Mouse (Mus musculus): ENCODE measurements at regions not wholly inside any gene's neighbourhood (a gene's known extent, or its start where the extent isn't known, plus 50 kb on each side); places are given as distances from the start of the nearest gene placed in this dataset.
A peak's percentile ranks its signal among the peaks of the same experiment; 100 is the strongest.
"Not testable (repeated sequence)": the region's sequence is repeated elsewhere in the genome, so short reads cannot be mapped to it uniquely, and the experiment has no call there.

DNA sequence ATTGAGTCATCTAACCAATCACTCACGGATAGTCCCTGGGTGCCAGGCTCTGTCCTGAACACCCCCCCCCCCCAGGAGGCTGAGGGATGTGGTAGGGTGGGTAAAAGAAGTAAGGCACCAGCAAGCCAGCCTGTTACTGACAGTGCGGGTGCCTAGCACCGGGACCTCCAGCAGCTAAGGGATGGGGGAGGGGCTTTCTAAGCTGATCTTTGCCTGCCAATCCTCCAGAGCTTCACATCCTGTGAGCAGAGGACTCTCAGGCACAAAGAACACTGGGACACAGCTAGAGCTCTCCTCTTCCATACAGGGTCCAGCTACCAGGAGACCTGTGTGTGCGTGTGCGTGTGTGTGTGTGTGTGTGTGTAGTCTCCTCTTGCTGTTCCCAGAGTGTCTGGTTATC lies 215.9 kb downstream of the Matn1 start:
- 51% methylated on average over 5 of the region's 5 CpGs for WGBS
- Histone ChIP-seq H3K4me2 (no peak overlapping the region), H3K36me3 (no peaks in the 10 kb centered on the region), H3K4me3 (replicated peaks) (no peak overlapping the region), H3K27me3 (0 out of 2 replicates have a peak, but pooled peaks cover 5% of the 10 kb centered on the region), H3K27ac (no peak overlapping the region), H3K9ac (replicated peaks) (no peak overlapping the region), H3K9me3 (no peaks in the 10 kb centered on the region), H3K4me1 (replicated peaks) (peaks cover 26% of the 10 kb centered on the region)
- 0 out of 2 replicates have a peak, but pooled peaks have one; percentile 49 for ATAC-seq (ENCODE audit: insufficient number of reproducible peaks, insufficient read depth, low FRiP score, low TSS enrichment, low read depth)

GRCm38 (mm10) chr4:131161501-131161900 lies 217.3 kb downstream of the Matn1 start:
- no peaks in the 10 kb centered on the region for H3K36me3 ChIP-seq
- H3K9me3 ChIP-seq, result no peaks in the 10 kb centered on the region
- no peak for ATAC-seq (ENCODE audit: insufficient number of reproducible peaks, insufficient read depth, low FRiP score, low TSS enrichment, low read depth)
- H3K4me2 ChIP-seq, result no peak overlapping the region
- H3K27ac ChIP-seq, result no peak overlapping the region
- WGBS, result 56% methylated on average over 9 of the region's 9 CpGs
- H3K4me1 ChIP-seq (replicated peaks), result peaks cover 26% of the 10 kb centered on the region
- H3K4me3 ChIP-seq (replicated peaks), result no peak overlapping the region
- H3K9ac ChIP-seq (replicated peaks), result no peak overlapping the region
- H3K27me3 ChIP-seq, result 0 out of 2 replicates have a peak, but pooled peaks cover 5% of the 10 kb centered on the region

DNA sequence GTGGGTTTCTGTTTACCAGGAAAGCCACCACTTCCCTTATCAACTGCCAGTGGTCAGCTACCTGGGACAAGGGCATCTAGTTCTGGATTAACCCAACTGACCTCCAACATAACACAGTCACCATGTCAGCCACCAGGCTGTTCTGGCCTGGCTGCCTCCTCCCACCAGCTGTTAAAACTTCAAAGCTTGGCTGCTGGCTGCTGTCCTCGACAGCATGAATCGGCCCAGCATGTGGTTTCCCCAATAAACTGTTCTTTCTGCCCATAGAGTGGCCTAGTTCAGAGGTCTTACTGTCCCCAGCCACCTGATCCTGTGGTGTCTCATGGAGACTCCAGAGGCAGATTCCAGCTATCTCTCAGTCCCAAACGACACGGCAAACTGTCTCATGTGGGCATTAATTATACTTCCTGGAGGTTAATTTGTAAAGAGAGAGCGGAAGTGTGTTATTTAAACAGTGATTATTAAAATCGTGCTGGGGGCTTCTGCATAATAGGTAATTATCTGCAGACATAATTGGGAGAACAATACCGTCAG lies 219.7 kb downstream of the Matn1 start:
- Histone ChIP-seq H3K4me3 (replicated peaks) (no peak overlapping the region), H3K4me2 (no peak overlapping the region), H3K36me3 (no peaks in the 10 kb centered on the region), H3K9me3 (no peaks in the 10 kb centered on the region), H3K27me3 (0 out of 2 replicates have a peak, but pooled peaks cover 5% of the 10 kb centered on the region), H3K9ac (replicated peaks) (no peak overlapping the region), H3K4me1 (replicated peaks) (peaks cover 22% of the 10 kb centered on the region), H3K27ac (no peak overlapping the region)
- WGBS, result 20% methylated on average over 7 of the region's 7 CpGs
- no peak for ATAC-seq (ENCODE audit: insufficient number of reproducible peaks, insufficient read depth, low FRiP score, low TSS enrichment, low read depth)

DNA sequence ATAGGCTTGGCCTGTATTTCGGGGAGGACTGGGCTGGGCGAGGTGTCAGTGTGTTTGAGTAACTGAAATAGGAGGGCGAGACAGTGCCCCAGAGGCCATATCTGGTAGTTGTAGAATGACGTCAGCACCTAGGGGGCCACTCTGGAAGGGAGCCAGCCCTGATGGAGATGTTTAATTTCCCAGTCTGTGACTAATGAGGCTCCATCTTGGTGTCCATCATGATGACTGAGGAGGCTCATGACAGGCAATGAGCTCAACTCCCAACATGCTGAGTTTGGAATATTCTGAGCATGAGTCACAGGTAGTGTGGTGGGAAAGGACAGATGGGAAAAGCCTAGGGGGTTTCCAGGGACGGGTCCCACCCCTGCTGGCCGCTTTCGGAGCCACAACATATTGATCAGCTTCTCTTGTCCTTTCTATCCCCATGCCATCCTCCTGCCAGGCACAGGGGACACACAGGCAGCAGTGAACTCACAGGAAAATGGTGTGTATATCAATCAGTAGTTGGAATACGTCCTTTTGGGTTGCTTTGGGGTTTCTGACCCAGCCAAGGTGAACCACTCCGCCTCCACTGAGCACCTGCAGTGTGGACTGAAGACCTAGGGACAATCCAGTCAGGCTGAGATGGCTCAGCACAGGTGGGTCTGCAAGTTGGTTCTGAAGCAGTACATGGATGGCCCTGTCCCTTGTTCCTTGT lies 222.5 kb downstream of the Matn1 start:
- no peak for ATAC-seq (ENCODE audit: insufficient number of reproducible peaks, insufficient read depth, low FRiP score, low TSS enrichment, low read depth)
- no peaks in the 10 kb centered on the region for H3K9me3 ChIP-seq
- 81% methylated on average over 9 of the region's 9 CpGs for WGBS
- no peaks in the 10 kb centered on the region for H3K36me3 ChIP-seq
- no peaks in the 10 kb centered on the region for H3K27me3 ChIP-seq
- no peak overlapping the region for H3K27ac ChIP-seq
- H3K4me3 ChIP-seq (replicated peaks), result no peak overlapping the region
- H3K9ac ChIP-seq (replicated peaks), result no peak overlapping the region
- H3K4me2 ChIP-seq, result no peak overlapping the region
- peaks cover 10% of the 10 kb centered on the region for H3K4me1 ChIP-seq (replicated peaks)

- Histone ChIP-seq H3K9ac (replicated peaks) (no peak overlapping the region), H3K4me1 (replicated peaks) (peaks cover 10% of the 10 kb centered on the region), H3K4me3 (replicated peaks) (no peak overlapping the region), H3K36me3 (no peaks in the 10 kb centered on the region), H3K27me3 (no peaks in the 10 kb centered on the region), H3K4me2 (no peak overlapping the region), H3K9me3 (no peaks in the 10 kb centered on the region), H3K27ac (no peak overlapping the region)
- WGBS, result 90% methylated on average over 2 of the region's 2 CpGs
- no peak for ATAC-seq (ENCODE audit: insufficient number of reproducible peaks, insufficient read depth, low FRiP score, low TSS enrichment, low read depth)
These were observed 223.7 kb downstream of the Matn1 start for GRCm38 (mm10) chr4:131167921-131168320.

GRCm38 (mm10) chr4:131173783-131174460 lies 229.7 kb downstream of the Matn1 start:
- 80% methylated on average over 28 of the region's 28 CpGs for WGBS
- Histone ChIP-seq H3K27ac (no peak overlapping the region), H3K4me1 (replicated peaks) (peaks cover 24% of the 10 kb centered on the region), H3K4me3 (replicated peaks) (no peak overlapping the region), H3K36me3 (no peaks in the 10 kb centered on the region), H3K9ac (replicated peaks) (no peak overlapping the region), H3K9me3 (no peaks in the 10 kb centered on the region), H3K27me3 (no peaks in the 10 kb centered on the region), H3K4me2 (no peak overlapping the region)
- no peak for ATAC-seq (ENCODE audit: insufficient number of reproducible peaks, insufficient read depth, low FRiP score, low TSS enrichment, low read depth)

GRCm38 (mm10) chr4:131176701-131177100 lies 232.5 kb downstream of the Matn1 start:
- H3K4me2 ChIP-seq, result no peak overlapping the region
- H3K27me3 ChIP-seq, result no peaks in the 10 kb centered on the region
- H3K27ac ChIP-seq, result peak overlapping the region; percentile 50
- H3K9ac ChIP-seq (replicated peaks), result no peak overlapping the region
- no peak for ATAC-seq (ENCODE audit: insufficient number of reproducible peaks, insufficient read depth, low FRiP score, low TSS enrichment, low read depth)
- WGBS, result 33% methylated on average over 3 of the region's 3 CpGs
- no peak overlapping the region for H3K4me3 ChIP-seq (replicated peaks)
- H3K4me1 ChIP-seq (replicated peaks), result peaks cover 45% of the 10 kb centered on the region
- no peaks in the 10 kb centered on the region for H3K36me3 ChIP-seq
- H3K9me3 ChIP-seq, result no peaks in the 10 kb centered on the region

GRCm38 (mm10) chr4:131177889-131178288 lies 233.7 kb downstream of the Matn1 start:
- Histone ChIP-seq H3K4me1 (replicated peaks) (peaks cover 48% of the 10 kb centered on the region), H3K36me3 (no peaks in the 10 kb centered on the region), H3K27me3 (no peaks in the 10 kb centered on the region), H3K9me3 (no peaks in the 10 kb centered on the region), H3K9ac (replicated peaks) (no peak overlapping the region), H3K4me2 (peak overlapping the region; percentile 18), H3K27ac (peak overlapping the region; percentile 73), H3K4me3 (replicated peaks) (no peak overlapping the region)
- 11% methylated on average over 6 of the region's 6 CpGs for WGBS
- 0 out of 2 replicates have a peak, but pooled peaks have one; percentile 36 for ATAC-seq (ENCODE audit: insufficient number of reproducible peaks, insufficient read depth, low FRiP score, low TSS enrichment, low read depth)

DNA sequence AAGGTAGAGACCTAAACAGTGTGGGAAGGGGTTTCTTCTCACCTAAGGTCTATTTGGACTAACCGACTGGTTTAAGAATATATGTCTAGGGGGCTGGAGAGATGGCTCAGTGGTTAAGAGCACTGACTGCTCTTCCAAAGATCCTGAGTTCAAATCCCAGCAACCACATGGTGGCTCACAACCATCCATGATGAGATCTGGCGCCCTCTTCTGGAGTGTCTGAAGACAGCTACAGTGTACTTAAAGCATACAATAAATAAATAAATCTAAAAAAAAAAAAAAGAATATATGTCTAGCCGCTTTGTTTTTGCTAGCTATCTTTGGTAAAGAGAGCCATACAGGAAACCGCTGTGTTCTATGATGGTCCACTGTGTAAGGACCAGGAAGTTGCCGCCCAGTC lies 234.5 kb downstream of the Matn1 start:
- H3K4me1 ChIP-seq (replicated peaks), result peaks cover 52% of the 10 kb centered on the region
- not testable (repeated sequence) for H3K4me3 ChIP-seq (replicated peaks); ATAC-seq (ENCODE audit: insufficient number of reproducible peaks, insufficient read depth, low FRiP score, low TSS enrichment, low read depth); H3K9ac ChIP-seq (replicated peaks); H3K27me3 ChIP-seq; H3K27ac ChIP-seq; H3K4me2 ChIP-seq; H3K36me3 ChIP-seq; H3K9me3 ChIP-seq
- 85% methylated on average over 5 of the region's 5 CpGs for WGBS

DNA sequence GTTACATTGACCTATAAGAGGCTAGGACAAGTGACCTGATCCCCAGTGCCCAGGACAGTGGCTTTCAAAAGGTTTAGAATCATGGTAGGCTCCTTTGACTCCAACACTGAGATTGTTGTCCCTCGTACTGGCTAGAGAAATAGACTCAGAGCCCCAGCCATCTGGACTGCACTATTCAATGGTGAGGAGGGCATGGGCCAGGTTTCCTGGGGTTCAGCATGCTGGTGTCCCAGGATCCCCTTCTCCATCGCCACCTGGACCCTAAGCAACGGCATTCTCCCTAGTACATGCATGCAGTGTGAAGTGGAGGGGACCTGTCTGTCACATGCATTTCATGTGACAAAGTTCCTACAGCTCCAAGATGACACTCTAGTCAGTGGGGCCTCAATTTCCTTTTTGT lies 243.9 kb downstream of the Matn1 start:
- Histone ChIP-seq H3K27ac (no peak overlapping the region), H3K4me1 (replicated peaks) (peaks cover 3% of the 10 kb centered on the region; the same call in 1 of the 2 replicates), H3K9me3 (peaks cover 6% of the 10 kb centered on the region; the same call in 1 of the 2 replicates), H3K27me3 (peaks cover 5% of the 10 kb centered on the region; the same call in 1 of the 2 replicates), H3K9ac (replicated peaks) (no peak overlapping the region), H3K4me2 (no peak overlapping the region), H3K36me3 (no peaks in the 10 kb centered on the region), H3K4me3 (replicated peaks) (no peak overlapping the region)
- ATAC-seq (ENCODE audit: insufficient number of reproducible peaks, insufficient read depth, low FRiP score, low TSS enrichment, low read depth), result no peak
- WGBS, result 77% methylated on average over 3 of the region's 3 CpGs

DNA sequence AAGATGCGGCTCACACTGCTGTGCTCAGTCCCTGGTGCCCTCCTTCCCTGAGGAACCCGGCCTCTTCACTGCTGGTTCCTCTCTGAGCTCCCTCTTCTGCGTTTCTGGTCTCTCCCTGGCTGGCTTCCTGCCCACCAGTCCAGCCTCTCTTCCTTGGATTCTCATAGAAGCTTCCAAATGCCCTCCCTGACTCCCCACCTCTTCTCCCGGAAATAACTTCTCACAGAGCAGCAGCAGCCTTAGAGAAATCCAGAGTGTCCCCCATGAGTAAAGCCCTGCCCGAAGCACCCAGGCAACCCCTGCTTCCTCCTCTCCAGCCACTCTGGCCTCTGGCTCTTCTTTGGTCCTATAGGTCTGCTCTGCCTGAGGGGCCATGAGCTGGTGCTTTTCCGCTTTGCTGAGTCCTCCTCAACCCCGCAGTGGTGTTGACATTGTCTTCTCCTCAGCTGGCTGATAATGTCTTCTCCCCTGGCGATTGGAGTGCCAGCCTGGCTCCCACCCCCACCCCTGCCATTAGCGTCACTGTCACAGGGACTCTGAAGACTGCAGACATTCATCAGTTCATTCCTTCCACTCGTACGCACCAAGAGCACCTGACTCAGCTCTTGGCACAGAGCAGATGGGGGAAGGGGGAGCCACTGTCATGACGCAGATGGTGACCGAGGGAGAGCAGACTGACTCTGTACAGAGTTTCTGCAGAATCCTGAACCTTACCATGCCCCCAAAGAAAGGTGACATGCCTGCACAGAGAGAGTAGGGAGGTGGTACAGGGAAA lies 247.1 kb downstream of the Matn1 start:
- Histone ChIP-seq H3K27me3 (peaks cover 5% of the 10 kb centered on the region; the same call in 1 of the 2 replicates), H3K4me1 (replicated peaks) (no peaks in the 10 kb centered on the region), H3K9ac (replicated peaks) (no peak overlapping the region), H3K36me3 (no peaks in the 10 kb centered on the region), H3K27ac (no peak overlapping the region), H3K9me3 (peaks cover 6% of the 10 kb centered on the region; the same call in 1 of the 2 replicates), H3K4me3 (replicated peaks) (no peak overlapping the region), H3K4me2 (no peak overlapping the region)
- 73% methylated on average over 13 of the region's 13 CpGs for WGBS
- ATAC-seq (ENCODE audit: insufficient number of reproducible peaks, insufficient read depth, low FRiP score, low TSS enrichment, low read depth), result no peak

Measured in limb, embryonic 12.5 days (tissue).